Mouse (Mus musculus) forebrain, embryonic 13.5 days (tissue): ENCODE data around the gene Dnm3. TPM values are rescaled to one million over a fixed set of nuclear protein-coding genes. Genes with fewer than 3 reads are reported as not detected.

Experiments
- ATAC-seq: fragments of 200-750 bp; cut with Nextera tagmentation; 2 replicates; pipeline ENCODE4 v1.8.0; 2017
- H3K27ac ChIP-seq: fragments of 300-500 bp; sonication (generic); 2 replicates; pipeline ENCODE4 v1.5.1; 2015; ENCODE audit warnings: inconsistent platforms, mild to moderate bottlenecking, moderate library complexity
- H3K27me3 ChIP-seq: fragments of 300-500 bp; sonication (generic); 2 replicates; pipeline ENCODE4 v1.6.1; 2015; ENCODE audit warnings: mild to moderate bottlenecking, inconsistent platforms
- H3K36me3 ChIP-seq: fragments of 300-500 bp; sonication (generic); 2 replicates; pipeline ENCODE4 v1.6.1; 2015; ENCODE audit warnings: mild to moderate bottlenecking, inconsistent platforms; ENCODE audit not compliant: poor library complexity, severe bottlenecking
- H3K4me1 ChIP-seq: fragments of 300-500 bp; sonication (generic); 2 replicates; pipeline ENCODE4 v1.6.1; 2015; ENCODE audit warnings: inconsistent platforms
- H3K4me2 ChIP-seq: fragments of 300-500 bp; sonication (generic); 2 replicates; pipeline ENCODE4 v1.6.1; 2015; ENCODE audit warnings: inconsistent platforms, mild to moderate bottlenecking, moderate library complexity
- H3K4me3 ChIP-seq: fragments of 300-500 bp; sonication (generic); 2 replicates; pipeline ENCODE4 v1.5.1; 2015; ENCODE audit warnings: mild to moderate bottlenecking, inconsistent platforms
- H3K9ac ChIP-seq: fragments of 300-500 bp; sonication (generic); 2 replicates; pipeline ENCODE4 v1.6.1; 2015; ENCODE audit warnings: mild to moderate bottlenecking, inconsistent platforms
- H3K9me3 ChIP-seq: fragments of 300-500 bp; sonication (generic); replicated peaks from 2 replicates; pipeline ENCODE4 v1.6.1; 2016; ENCODE audit warnings: inconsistent platforms
- WGBS: fragments of 180-500 bp; shearing (Covaris S2); methylation state at CpG from one replicate; pipeline ENCODE4 v1.1.7; 2015; 5-methylcytosine and 5-hydroxymethylcytosine counted together
- polyA plus RNA-seq: library from polyadenylated mRNA; unstranded; fragments of >200 nt; fragmentation: Nextera tagmentation; extraction: Ambion mirVana; gene quantifications from 2 replicates; pipeline ENCODE4 v1.2.1, GENCODE M21; 2015

The Dnm3 gene
- polyA plus RNA-seq, 1 experiment from 2014 or later, result 15.1 TPM

- ATAC-seq, result no peak
- no peak overlapping the region for H3K4me2 ChIP-seq
- no peaks in the 10 kb centered on the region for H3K9me3 ChIP-seq
- no peak overlapping the region for H3K27ac ChIP-seq
- H3K36me3 ChIP-seq, result no peaks in the 10 kb centered on the region
- no peaks in the 10 kb centered on the region for H3K27me3 ChIP-seq
- H3K9ac ChIP-seq, result no peak overlapping the region
- no peaks in the 10 kb centered on the region for H3K4me1 ChIP-seq
- 76% methylated on average over 10 of the region's 10 CpGs for WGBS
- H3K4me3 ChIP-seq, result no peak overlapping the region
Observed at GRCm38 (mm10) chr1:162100961-162101830, 376.6 kb downstream of the Dnm3 start.

DNA sequence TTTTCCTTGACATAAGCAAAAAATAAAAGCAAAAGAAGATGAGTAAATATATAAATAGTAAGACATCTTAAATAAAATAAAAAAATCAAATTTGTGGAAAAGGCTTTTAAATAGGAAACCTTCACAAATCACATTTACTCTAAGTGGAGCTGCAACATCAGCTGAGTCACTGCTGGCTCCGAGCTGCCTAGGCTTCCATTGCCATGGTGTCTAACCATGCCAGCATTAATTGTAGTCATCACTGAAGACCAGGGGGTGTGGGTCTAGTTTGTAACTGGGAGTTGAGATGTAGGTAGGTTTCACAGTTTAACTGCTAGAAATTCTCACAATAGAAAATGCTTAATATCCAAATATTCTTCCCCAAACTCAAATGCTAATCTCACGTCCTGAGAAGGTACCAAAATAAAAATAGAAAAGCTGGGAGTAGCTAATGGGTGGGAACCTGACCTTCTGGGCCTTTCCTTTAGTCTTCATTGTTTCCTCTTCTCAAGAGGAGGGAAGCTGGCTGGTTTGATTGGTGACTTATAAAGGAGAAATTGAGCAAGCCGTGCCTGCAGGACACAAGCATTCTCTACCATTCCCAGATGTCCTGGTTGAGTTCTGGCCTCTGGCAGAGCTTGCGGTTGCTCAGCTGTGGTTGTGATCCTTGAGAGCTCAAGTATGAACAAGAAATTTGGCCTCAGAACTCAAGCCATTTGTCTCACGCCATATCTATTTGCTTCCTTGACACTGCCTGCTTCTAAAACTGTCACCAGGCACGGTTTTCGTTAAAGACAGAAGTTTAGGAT is 377.6 kb downstream of the Dnm3 start:
- 85% methylated on average over 7 of the region's 7 CpGs for WGBS
- Histone ChIP-seq H3K9ac (no peak overlapping the region), H3K36me3 (no peaks in the 10 kb centered on the region), H3K4me3 (no peak overlapping the region), H3K27ac (no peak overlapping the region), H3K27me3 (no peaks in the 10 kb centered on the region), H3K4me1 (no peaks in the 10 kb centered on the region), H3K4me2 (no peak overlapping the region), H3K9me3 (no peaks in the 10 kb centered on the region)
- ATAC-seq, result no peak

DNA sequence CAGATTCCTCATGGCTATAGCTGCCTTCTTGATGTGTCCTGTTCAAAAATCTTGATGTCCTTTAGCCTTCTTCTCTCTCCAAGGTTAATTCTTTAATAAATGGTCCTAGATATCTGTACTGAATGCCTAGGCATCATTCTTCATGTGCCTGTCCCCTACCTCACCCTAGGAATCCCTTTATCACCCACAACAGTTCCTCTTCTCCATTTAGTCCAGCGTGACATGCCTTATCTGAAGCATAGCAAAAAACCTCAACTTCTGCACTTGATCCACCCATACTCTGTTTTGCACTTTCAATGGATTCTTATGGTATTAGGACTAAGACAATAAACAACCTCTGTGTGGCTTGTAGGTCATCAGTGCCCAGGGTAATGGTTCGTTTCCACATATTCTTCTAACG is 378.6 kb downstream of the Dnm3 start:
- Histone ChIP-seq H3K9me3 (no peaks in the 10 kb centered on the region), H3K36me3 (no peaks in the 10 kb centered on the region), H3K4me1 (no peaks in the 10 kb centered on the region), H3K27me3 (no peaks in the 10 kb centered on the region), H3K9ac (no peak overlapping the region), H3K4me2 (no peak overlapping the region), H3K4me3 (no peak overlapping the region), H3K27ac (no peak overlapping the region)
- WGBS, result 85% methylated on average over 3 of the region's 3 CpGs
- ATAC-seq, result no peak

DNA sequence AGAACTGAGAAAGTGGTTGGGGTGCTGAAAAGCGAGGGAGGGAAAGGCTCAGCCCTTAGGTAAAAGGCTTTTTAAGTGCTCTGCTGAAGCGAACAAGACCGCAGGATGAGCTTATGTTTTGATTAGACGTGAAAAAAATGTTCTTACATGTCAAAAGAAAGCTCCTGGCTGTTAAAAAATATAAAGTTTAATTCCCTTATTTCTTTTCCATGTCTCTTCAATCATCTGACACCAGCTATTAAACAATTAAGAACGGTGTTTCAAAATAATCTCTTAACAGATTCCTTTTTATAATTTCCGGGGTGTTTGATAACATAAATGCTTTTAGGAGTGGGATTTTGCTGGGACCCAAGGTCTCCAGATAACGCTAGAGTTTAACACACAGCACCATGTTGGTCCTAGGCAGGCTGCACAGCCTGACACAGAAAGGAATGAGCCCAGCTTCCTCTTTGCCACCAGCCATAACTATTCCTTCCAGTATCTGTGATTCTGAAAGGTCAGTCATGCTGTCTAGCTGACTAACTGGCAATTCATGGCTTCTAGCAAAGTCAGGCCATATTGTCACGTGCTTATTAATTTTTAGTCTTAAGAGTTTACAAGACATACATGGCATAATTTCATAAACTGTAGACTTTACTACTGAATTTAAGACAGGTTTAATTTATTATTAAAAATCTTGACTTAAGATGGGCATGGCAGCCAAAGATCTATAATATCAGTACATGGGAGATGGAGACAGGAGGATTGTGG is 383.1 kb downstream of the Dnm3 start:
- H3K9me3 ChIP-seq, result no peaks in the 10 kb centered on the region
- H3K9ac ChIP-seq, result no peak overlapping the region
- H3K27ac ChIP-seq, result no peak overlapping the region
- 86% methylated on average over 8 of the region's 8 CpGs for WGBS
- ATAC-seq, result no peak
- H3K4me1 ChIP-seq, result no peaks in the 10 kb centered on the region
- no peak overlapping the region for H3K4me2 ChIP-seq
- H3K4me3 ChIP-seq, result no peak overlapping the region
- no peaks in the 10 kb centered on the region for H3K36me3 ChIP-seq
- no peaks in the 10 kb centered on the region for H3K27me3 ChIP-seq

DNA sequence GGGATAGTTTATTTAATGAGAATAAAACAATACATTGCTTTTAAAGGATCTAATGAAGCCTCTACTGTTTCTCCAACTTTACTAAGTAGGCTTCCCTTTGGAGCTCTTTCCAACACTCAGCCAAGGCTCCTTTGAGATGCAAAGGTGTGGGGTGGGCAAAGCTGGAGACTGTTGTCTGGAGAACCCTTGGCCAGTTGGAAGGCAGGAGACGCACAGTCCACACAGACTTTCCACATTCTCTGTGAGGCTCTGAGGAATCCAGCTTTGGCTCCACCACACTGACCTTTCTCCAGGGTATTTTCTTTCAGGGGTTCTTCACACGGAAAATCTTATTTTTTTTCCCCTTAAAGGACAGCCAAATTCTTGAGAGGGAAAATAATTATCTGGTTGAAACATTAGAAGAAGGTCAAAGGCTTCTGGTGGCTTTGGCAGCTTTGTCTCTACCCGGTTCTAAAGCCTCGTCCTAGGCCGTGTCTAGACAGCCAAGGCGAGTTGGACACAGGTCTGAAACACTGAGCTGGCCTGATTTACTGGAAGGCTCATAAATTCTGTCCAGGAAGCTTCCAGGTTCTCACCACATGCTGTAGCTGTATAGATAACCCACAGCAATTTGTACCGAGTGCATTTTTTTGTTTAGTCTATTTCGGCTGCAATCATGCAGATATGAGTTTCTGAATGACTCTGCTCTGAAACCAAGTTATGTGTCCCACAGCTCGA is 383.9 kb downstream of the Dnm3 start:
- no peak overlapping the region for H3K9ac ChIP-seq
- H3K27ac ChIP-seq, result no peak overlapping the region
- ATAC-seq, result no peak
- no peaks in the 10 kb centered on the region for H3K4me1 ChIP-seq
- no peak overlapping the region for H3K4me2 ChIP-seq
- no peak overlapping the region for H3K4me3 ChIP-seq
- WGBS, result 82% methylated on average over 9 of the region's 9 CpGs
- no peaks in the 10 kb centered on the region for H3K9me3 ChIP-seq
- H3K27me3 ChIP-seq, result no peaks in the 10 kb centered on the region
- H3K36me3 ChIP-seq, result no peaks in the 10 kb centered on the region

GRCm38 (mm10) chr1:162092899-162093659 is 384.8 kb downstream of the Dnm3 start:
- ATAC-seq, result no peak
- H3K27me3 ChIP-seq, result no peaks in the 10 kb centered on the region
- no peaks in the 10 kb centered on the region for H3K36me3 ChIP-seq
- no peak overlapping the region for H3K27ac ChIP-seq
- WGBS, result 85% methylated on average over 3 of the region's 3 CpGs
- no peak overlapping the region for H3K4me3 ChIP-seq
- no peaks in the 10 kb centered on the region for H3K9me3 ChIP-seq
- H3K4me2 ChIP-seq, result no peak overlapping the region
- no peaks in the 10 kb centered on the region for H3K4me1 ChIP-seq
- no peak overlapping the region for H3K9ac ChIP-seq

- WGBS, result 91% methylated on average over 8 of the region's 8 CpGs
- no peaks in the 10 kb centered on the region for H3K9me3 ChIP-seq
- no peak for ATAC-seq
Observed at GRCm38 (mm10) chr1:162092401-162092800, 385.4 kb downstream of the Dnm3 start.

DNA sequence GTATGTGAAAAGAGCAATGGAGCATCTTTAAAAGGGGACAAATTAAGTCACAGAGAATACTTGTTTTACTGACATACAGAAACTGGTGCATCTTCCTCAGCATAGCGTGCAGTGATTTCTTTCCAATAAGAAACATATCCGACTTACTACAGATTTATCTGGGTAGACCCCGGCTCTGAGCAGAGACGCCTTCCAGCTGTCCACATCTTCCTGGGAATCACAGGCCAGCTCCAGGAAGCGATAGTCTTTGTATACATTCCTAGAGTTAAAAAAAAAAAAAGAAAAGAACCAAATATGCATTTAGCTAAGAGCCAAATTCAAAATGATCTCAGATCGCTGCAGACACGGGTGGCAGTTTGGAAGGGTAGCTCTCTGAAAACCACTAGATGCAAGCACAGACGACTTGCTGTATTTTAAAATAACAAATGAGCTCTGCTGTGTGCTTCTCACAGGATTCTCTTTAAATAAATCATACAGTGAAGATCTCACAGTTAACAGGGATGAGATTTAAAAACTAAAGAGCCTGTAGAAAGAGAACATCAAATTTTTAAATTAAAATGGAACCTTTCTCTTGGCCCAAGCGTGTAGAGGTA is 393.9 kb downstream of the Dnm3 start:
- no peak for ATAC-seq
- Histone ChIP-seq H3K4me2 (no peak overlapping the region), H3K27ac (no peak overlapping the region), H3K4me3 (no peak overlapping the region), H3K4me1 (no peaks in the 10 kb centered on the region), H3K9ac (no peak overlapping the region), H3K36me3 (no peaks in the 10 kb centered on the region), H3K9me3 (no peaks in the 10 kb centered on the region), H3K27me3 (no peaks in the 10 kb centered on the region)
- 82% methylated on average over 9 of the region's 9 CpGs for WGBS

More at GRCm38 (mm10) chr1:162092401-162092800, 385.4 kb downstream of the Dnm3 start:
- no peak overlapping the region for H3K4me3 ChIP-seq
- no peaks in the 10 kb centered on the region for H3K27me3 ChIP-seq
- H3K27ac ChIP-seq, result no peak overlapping the region
- no peak overlapping the region for H3K9ac ChIP-seq
- H3K4me1 ChIP-seq, result no peaks in the 10 kb centered on the region
- H3K4me2 ChIP-seq, result no peak overlapping the region
- no peaks in the 10 kb centered on the region for H3K36me3 ChIP-seq

GRCm38 (mm10) chr1:162083354-162083753 is 394.5 kb downstream of the Dnm3 start:
- H3K9ac ChIP-seq, result no peak overlapping the region
- H3K27ac ChIP-seq, result no peak overlapping the region
- 75% methylated on average over 2 of the region's 2 CpGs for WGBS
- H3K4me3 ChIP-seq, result no peak overlapping the region
- no peaks in the 10 kb centered on the region for H3K36me3 ChIP-seq
- H3K27me3 ChIP-seq, result no peaks in the 10 kb centered on the region
- no peak for ATAC-seq
- no peaks in the 10 kb centered on the region for H3K9me3 ChIP-seq
- no peak overlapping the region for H3K4me2 ChIP-seq
- no peaks in the 10 kb centered on the region for H3K4me1 ChIP-seq

GRCm38 (mm10) chr1:162082711-162083110 is 395.1 kb downstream of the Dnm3 start:
- no peaks in the 10 kb centered on the region for H3K4me1 ChIP-seq
- H3K27me3 ChIP-seq, result no peaks in the 10 kb centered on the region
- no peak overlapping the region for H3K9ac ChIP-seq
- H3K9me3 ChIP-seq, result no peaks in the 10 kb centered on the region
- 89% methylated on average over 7 of the region's 7 CpGs for WGBS
- ATAC-seq, result no peak
- H3K4me2 ChIP-seq, result no peak overlapping the region
- no peak overlapping the region for H3K4me3 ChIP-seq
- H3K27ac ChIP-seq, result no peak overlapping the region
- H3K36me3 ChIP-seq, result no peaks in the 10 kb centered on the region
